Mouse (Mus musculus) CH12.LX (cell line): ENCODE measurements around the gene Syt6. TPM values are rescaled to one million over a fixed set of nuclear protein-coding genes. Genes with fewer than 3 reads are reported as not detected.

Experiments used
- DNase-seq: peaks from one replicate; pipeline ENCODE4 v3.0.0-alpha.2; 2013; ENCODE audit errors: extremely low read depth
- H3K27ac ChIP-seq: 2 replicates; pipeline ENCODE4 v1.5.1; 2012; ENCODE audit warnings: low read depth, mild to moderate bottlenecking, control low read depth, moderate library complexity; ENCODE audit not compliant: insufficient read depth
- H3K27me3 ChIP-seq: replicated peaks from 2 replicates; pipeline ENCODE3; 2012; ENCODE audit warnings: inconsistent platforms
- H3K36me3 ChIP-seq, 2 experiments: replicated peaks in 1 of 2; 2 replicates each; pipeline versions ENCODE3 to v1.6.1; 2012; ENCODE audit warnings: inconsistent platforms in 1 of 2, low read length in 1 of 2, mild to moderate bottlenecking in 1 of 2, mixed read lengths in 1 of 2, moderate library complexity in 1 of 2; ENCODE audit not compliant: control insufficient read depth in 1 of 2, insufficient read depth in 1 of 2
- H3K4me1 ChIP-seq, 2 experiments: 2 replicates each; pipeline ENCODE4 v1.6.1; 2012; ENCODE audit warnings: inconsistent platforms in 1 of 2, moderate library complexity in 1 of 2; ENCODE audit not compliant: insufficient read depth in 2 of 2, control insufficient read depth in 1 of 2
- H3K4me2 ChIP-seq: 2 replicates; pipeline ENCODE4 v1.6.1; 2012; ENCODE audit warnings: low read depth, mild to moderate bottlenecking, control low read depth; ENCODE audit not compliant: poor library complexity, insufficient read depth, severe bottlenecking
- H3K4me3 ChIP-seq, 3 experiments: fragments of 150-350 bp in 1 of 3; sonication (generic) in 1 of 3; replicated peaks in 1 of 3; 2 replicates each; pipeline versions ENCODE3 to v1.5.1; 2011 to 2012; ENCODE audit warnings: low read depth in 2 of 3, low read length in 2 of 3, mild to moderate bottlenecking in 2 of 3, moderate library complexity in 2 of 3, control low read depth in 1 of 3, improper control_type of control experiment in 1 of 3, inconsistent platforms in 1 of 3, mixed read lengths in 1 of 3; ENCODE audit not compliant: poor library complexity in 1 of 3
- H3K79me2 ChIP-seq: replicated peaks from 2 replicates; pipeline ENCODE4 v1.6.1; 2012; ENCODE audit warnings: mild to moderate bottlenecking, moderate library complexity; ENCODE audit not compliant: control insufficient read depth, poor library complexity, insufficient read depth, severe bottlenecking; ENCODE audit errors: extremely low read depth
- H3K9ac ChIP-seq: 2 replicates; pipeline ENCODE4 v1.6.1; 2012; ENCODE audit warnings: low read depth, mild to moderate bottlenecking, control low read depth, moderate library complexity; ENCODE audit not compliant: insufficient read depth
- H3K9me3 ChIP-seq: replicated peaks from 2 replicates; pipeline ENCODE3; 2012; ENCODE audit warnings: low read length, inconsistent platforms, mixed read lengths
- BHLHE40 ChIP-seq: IDR thresholded peaks from 2 replicates; pipeline ENCODE4 v1.6.1; 2011; ENCODE audit warnings: mild to moderate bottlenecking, low read depth, low read length, improper control_type of control experiment
- CHD1 ChIP-seq: IDR thresholded peaks from 2 replicates; pipeline ENCODE4 v1.6.1; 2012; ENCODE audit warnings: low read depth, low read length, improper control_type of control experiment, inconsistent platforms
- CTCF ChIP-seq, 2 experiments: IDR thresholded peaks in 1 of 2; conservative IDR thresholded peaks in 1 of 2; 2 replicates each; pipeline ENCODE4 v1.5.1; 2011 to 2012; ENCODE audit warnings: low read depth in 2 of 2, low read length in 2 of 2, improper control_type of control experiment in 1 of 2, inconsistent platforms in 1 of 2, mild to moderate bottlenecking in 1 of 2, moderate library complexity in 1 of 2
- E2F4 ChIP-seq: IDR thresholded peaks from 2 replicates; pipeline ENCODE4 v1.6.1; 2011; ENCODE audit warnings: low read depth, low read length, improper control_type of control experiment; ENCODE audit not compliant: insufficient replicate concordance
- EP300 ChIP-seq: IDR thresholded peaks from 2 replicates; pipeline ENCODE4 v1.6.1; 2011; ENCODE audit warnings: low read length, improper control_type of control experiment
- GABPA ChIP-seq: IDR thresholded peaks from 2 replicates; pipeline ENCODE4 v1.6.1; 2012; ENCODE audit warnings: low read depth, low read length, improper control_type of control experiment, inconsistent platforms; ENCODE audit not compliant: insufficient replicate concordance
- HCFC1 ChIP-seq: IDR thresholded peaks from 2 replicates; pipeline ENCODE4 v1.6.1; 2012; ENCODE audit warnings: low read depth, mild to moderate bottlenecking, inconsistent platforms, low read length, improper control_type of control experiment
- JUND ChIP-seq: conservative IDR thresholded peaks from 2 replicates; pipeline ENCODE4 v1.6.1; 2011; ENCODE audit warnings: low read depth, low read length, improper control_type of control experiment
- MAX ChIP-seq: IDR thresholded peaks from 2 replicates; pipeline ENCODE4 v1.6.1; 2011; ENCODE audit warnings: low read length, improper control_type of control experiment
- MEF2A ChIP-seq: IDR thresholded peaks from 2 replicates; pipeline ENCODE4 v1.6.1; 2014; ENCODE audit warnings: low read depth, mild to moderate bottlenecking, inconsistent platforms, low read length, improper control_type of control experiment, borderline replicate concordance
- MYC ChIP-seq: IDR thresholded peaks from 2 replicates; pipeline ENCODE4 v1.6.1; 2011; ENCODE audit warnings: low read depth, mild to moderate bottlenecking, improper control_type of control experiment, low read length
- NELFE ChIP-seq: IDR thresholded peaks from 2 replicates; pipeline ENCODE4 v1.6.1; 2011; ENCODE audit warnings: low read depth, low read length, improper control_type of control experiment
- NRF1 ChIP-seq: IDR thresholded peaks from 2 replicates; pipeline ENCODE4 v1.6.1; 2014; ENCODE audit warnings: low read depth, mild to moderate bottlenecking, inconsistent platforms, low read length, improper control_type of control experiment, moderate library complexity
- POLR2A ChIP-seq: IDR thresholded peaks from 2 replicates; pipeline ENCODE4 v1.6.1; 2011; ENCODE audit warnings: low read depth, mild to moderate bottlenecking, improper control_type of control experiment, low read length
- POLR2AphosphoS2 ChIP-seq: IDR thresholded peaks from 2 replicates; pipeline ENCODE4 v1.6.1; 2011; ENCODE audit warnings: low read depth, low read length, improper control_type of control experiment
- RAD21 ChIP-seq: IDR thresholded peaks from 2 replicates; pipeline ENCODE4 v1.6.1; 2011; ENCODE audit warnings: low read depth, mild to moderate bottlenecking, low read length, improper control_type of control experiment, moderate library complexity
- SMC3 ChIP-seq: IDR thresholded peaks from 2 replicates; pipeline ENCODE4 v1.6.1; 2011; ENCODE audit warnings: low read depth, low read length, improper control_type of control experiment
- TBP ChIP-seq: conservative IDR thresholded peaks from 2 replicates; pipeline ENCODE4 v1.6.1; 2011; ENCODE audit warnings: low read depth, low read length, improper control_type of control experiment
- UBTF ChIP-seq: IDR thresholded peaks from 2 replicates; pipeline ENCODE4 v1.6.1; 2012; ENCODE audit warnings: low read depth, mild to moderate bottlenecking, inconsistent platforms, low read length, improper control_type of control experiment, moderate library complexity
- USF2 ChIP-seq: conservative IDR thresholded peaks from 2 replicates; pipeline ENCODE4 v1.6.1; 2011; ENCODE audit warnings: low read depth, low read length, improper control_type of control experiment
- ZC3H11A ChIP-seq: IDR thresholded peaks from 2 replicates; pipeline ENCODE4 v1.6.1; 2012; ENCODE audit warnings: low read depth, mild to moderate bottlenecking, inconsistent platforms, low read length, improper control_type of control experiment
- ZKSCAN1 ChIP-seq: IDR thresholded peaks from 2 replicates; pipeline ENCODE4 v1.6.1; 2012; ENCODE audit warnings: low read depth, inconsistent platforms, low read length, improper control_type of control experiment, borderline replicate concordance
- ZMIZ1 ChIP-seq: IDR thresholded peaks from 2 replicates; pipeline ENCODE4 v1.6.1; 2012; ENCODE audit warnings: low read depth, mild to moderate bottlenecking, inconsistent platforms, low read length, improper control_type of control experiment
- dilution Hi-C: fragments of 300-500 bp; cut with MboI; formaldehyde crosslinking; loops from 2 replicates; pipeline ENCODE4 v1.14.3; 2020; ENCODE audit warnings: low sequenced_read_pairs; ENCODE audit not compliant: extremely low pct_unique_long_range_greater_than_20kb, extremely low pct_ligation_motif_present
- in situ Hi-C: fragments of 300-500 bp; cut with MboI; formaldehyde crosslinking; loops from 3 replicates; pipeline ENCODE4 v1.14.3; 2019; ENCODE audit warnings: low sequenced_read_pairs, low pct_ligation_motif_present, low pct_unique_long_range_greater_than_20kb, mixed read lengths
- polyA plus RNA-seq: library from polyadenylated mRNA; unstranded; fragments of >175 nt; gene quantifications from 2 replicates; pipeline ENCODE4 v1.2.1, GENCODE M21; 2012; ENCODE audit warnings: low read depth; ENCODE audit not compliant: insufficient read length
- total RNA-seq, 2 experiments: library from RNA; depleted of rRNA; stranded (reverse); fragments of 300-350 nt in 1 of 2; fragments of >200 nt in 1 of 2; gene quantifications; 2 replicates each; pipeline ENCODE4 v1.2.3; 2012 to 2014

Syt6 gene
- total and polyA plus RNA-seq, 3 experiments = not detected

GRCm38 (mm10) chr3:103616981-103617380, 42.0 kb downstream of the Syt6 start:
- Histone ChIP-seq H3K4me2 (no peak overlapping the region), H3K27ac (no peak overlapping the region), H3K9ac (no peak overlapping the region), H3K4me1 (peaks cover 0 to 13% of the 10 kb centered on the region in 2 experiments; a peak in 2 of 4 replicates), H3K9me3 (no peaks in the 10 kb centered on the region), H3K4me3 (no peak overlapping the region), H3K79me2 (no peaks in the 10 kb centered on the region), H3K36me3 (no peaks in the 10 kb centered on the region), H3K27me3 (no peaks in the 10 kb centered on the region)
- TF ChIP-seq JUND = no peak
- TF ChIP-seq RAD21 = peak; percentile 9
- no peak for TF ChIP-seq NRF1
- peak; percentile 31; the same call in 1 of the 2 replicates for TF ChIP-seq SMC3
- no peak for TF ChIP-seq MEF2A
- no peak for TF ChIP-seq HCFC1
- no peak for TF ChIP-seq BHLHE40
- TF ChIP-seq MAX = no peak
- peak in 1 of 2 experiments; percentile 30; a peak in 1 of 4 replicates for TF ChIP-seq CTCF (conservative IDR thresholded peaks at IDR 0.05 in 1 of 2, IDR thresholded peaks at IDR 0.05 in 1 of 2; ENCODE audit: low read depth in 2 of 2, low read length in 2 of 2)
- no peak for TF ChIP-seq TBP
- in situ Hi-C loops (no loop called here), dilution Hi-C loops (no loop called here)
- no peak for DNase-seq

GRCm38 (mm10) chr3:103620101-103620500, 45.1 kb downstream of the Syt6 start:
- no peaks in the 10 kb centered on the region for H3K27me3 ChIP-seq
- no peak for DNase-seq
- no peak overlapping the region for H3K27ac ChIP-seq
- no peaks in the 10 kb centered on the region for H3K36me3 ChIP-seq
- no peaks in the 10 kb centered on the region for H3K4me1 ChIP-seq
- H3K4me3 ChIP-seq = no peak overlapping the region
- no peaks in the 10 kb centered on the region for H3K79me2 ChIP-seq
- H3K9me3 ChIP-seq = no peaks in the 10 kb centered on the region
- no peak overlapping the region for H3K9ac ChIP-seq
- TF ChIP-seq ZMIZ1 (no peak), CTCF (conservative IDR thresholded peaks at IDR 0.05 in 1 of 2, IDR thresholded peaks at IDR 0.05 in 1 of 2; ENCODE audit: low read depth in 2 of 2, low read length in 2 of 2) (no peak), CHD1 (no peak), ZC3H11A (no peak), MAX (no peak), UBTF (no peak)
- in situ Hi-C loops (no loop called here), dilution Hi-C loops (no loop called here)
- H3K4me2 ChIP-seq = no peak overlapping the region

GRCm38 (mm10) chr3:103623893-103624470, 49.0 kb downstream of the Syt6 start:
- TF ChIP-seq EP300 (no peak), POLR2A (no peak), E2F4 (no peak), USF2 (no peak), HCFC1 (no peak), ZC3H11A (no peak), CTCF (conservative IDR thresholded peaks at IDR 0.05 in 1 of 2, IDR thresholded peaks at IDR 0.05 in 1 of 2; ENCODE audit: low read depth in 2 of 2, low read length in 2 of 2) (no peak), ZKSCAN1 (no peak), NELFE (no peak), JUND (no peak), GABPA (no peak), MYC (no peak), POLR2AphosphoS2 (no peak)
- Histone ChIP-seq H3K4me1 (no peaks in the 10 kb centered on the region), H3K36me3 (no peaks in the 10 kb centered on the region), H3K27me3 (no peaks in the 10 kb centered on the region), H3K79me2 (no peaks in the 10 kb centered on the region), H3K4me3 (no peak overlapping the region), H3K9me3 (no peaks in the 10 kb centered on the region), H3K4me2 (no peak overlapping the region), H3K27ac (no peak overlapping the region), H3K9ac (no peak overlapping the region)
- dilution Hi-C loops = no loop called here
- no peak for DNase-seq
- in situ Hi-C loops = no loop called here
